Mouse (Mus musculus) erythroblast, embryonic 14.5 days (primary cell): ENCODE results near the gene Rbm44. TPM values are rescaled to one million over a fixed set of nuclear protein-coding genes. Genes with fewer than 3 reads are reported as not detected.
A peak's percentile ranks its signal among the peaks of the same experiment; 100 is the strongest.

Experiments
- H3K27me3 ChIP-seq: 2 replicates; pipeline ENCODE4 v1.6.1; 2012; ENCODE audit warnings: inconsistent platforms; ENCODE audit not compliant: control insufficient read depth
- H3K36me3 ChIP-seq: 2 replicates; pipeline ENCODE4 v1.6.1; 2012; ENCODE audit warnings: mild to moderate bottlenecking, inconsistent platforms; ENCODE audit not compliant: control insufficient read depth
- H3K4me1 ChIP-seq: 2 replicates; pipeline ENCODE4 v1.6.1; 2012; ENCODE audit warnings: inconsistent platforms; ENCODE audit not compliant: control insufficient read depth
- H3K4me3 ChIP-seq: replicated peaks from 2 replicates; pipeline ENCODE3; 2012; ENCODE audit warnings: moderate library complexity, mild to moderate bottlenecking, inconsistent platforms
- H3K9me3 ChIP-seq: 2 replicates; pipeline ENCODE4 v1.6.1; 2012; ENCODE audit warnings: low read length, inconsistent platforms, mixed read lengths; ENCODE audit not compliant: control insufficient read depth
- GATA1 ChIP-seq: IDR thresholded peaks from 2 replicates; pipeline ENCODE4 v1.6.1; 2012; ENCODE audit warnings: low read length, inconsistent platforms, mixed read lengths
- TAL1 ChIP-seq: IDR thresholded peaks from 3 replicates; pipeline ENCODE4 v1.6.1; 2012; ENCODE audit warnings: low read length, inconsistent platforms, mixed read lengths
- polyA plus RNA-seq: library from polyadenylated mRNA; stranded (reverse); fragments of >175 nt; gene quantifications from 2 replicates; pipeline ENCODE4 v1.2.3, GENCODE M21; 2012

Gene Rbm44
- polyA plus RNA-seq, 1 experiment: not detected

GRCm38 (mm10) chr1:91183305-91183704 lies 38.4 kb downstream of the Rbm44 start:
- Histone ChIP-seq H3K27me3 (peaks cover 34% of the 10 kb centered on the region), H3K4me3 (no peak overlapping the region), H3K36me3 (no peaks in the 10 kb centered on the region), H3K9me3 (no peaks in the 10 kb centered on the region), H3K4me1 (peaks cover 21% of the 10 kb centered on the region)
- TF ChIP-seq TAL1: no peak
- TF ChIP-seq GATA1: no peak

GRCm38 (mm10) chr1:91186677-91187076 lies 41.8 kb downstream of the Rbm44 start:
- no peaks in the 10 kb centered on the region for H3K9me3 ChIP-seq
- no peaks in the 10 kb centered on the region for H3K36me3 ChIP-seq
- H3K4me1 ChIP-seq: peaks cover 11% of the 10 kb centered on the region
- TF ChIP-seq TAL1: no peak
- TF ChIP-seq GATA1: no peak
- H3K4me3 ChIP-seq: no peak overlapping the region
- H3K27me3 ChIP-seq: peaks cover 4% of the 10 kb centered on the region

GRCm38 (mm10) chr1:91187315-91187714 lies 42.4 kb downstream of the Rbm44 start:
- TF ChIP-seq GATA1 (no peak), TAL1 (no peak)
- peaks cover 11% of the 10 kb centered on the region for H3K4me1 ChIP-seq
- H3K36me3 ChIP-seq: no peaks in the 10 kb centered on the region
- H3K27me3 ChIP-seq: no peaks in the 10 kb centered on the region
- H3K4me3 ChIP-seq: no peak overlapping the region
- no peaks in the 10 kb centered on the region for H3K9me3 ChIP-seq

- no peaks in the 10 kb centered on the region for H3K9me3 ChIP-seq
- no peak overlapping the region for H3K4me3 ChIP-seq
- peaks cover 11% of the 10 kb centered on the region for H3K4me1 ChIP-seq
- no peaks in the 10 kb centered on the region for H3K36me3 ChIP-seq
- H3K27me3 ChIP-seq: no peaks in the 10 kb centered on the region
- TF ChIP-seq GATA1 (no peak), TAL1 (0 out of 3 replicates have a peak, but pooled peaks have one; percentile 9)
Observed at GRCm38 (mm10) chr1:91187786-91188640, 43.1 kb downstream of the Rbm44 start.

GRCm38 (mm10) chr1:91188851-91189460 lies 44.1 kb downstream of the Rbm44 start:
- TF ChIP-seq GATA1 (no peak), TAL1 (no peak)
- Histone ChIP-seq H3K36me3 (no peaks in the 10 kb centered on the region), H3K4me3 (no peak overlapping the region), H3K9me3 (no peaks in the 10 kb centered on the region), H3K27me3 (no peaks in the 10 kb centered on the region), H3K4me1 (peaks cover 11% of the 10 kb centered on the region)

- TF ChIP-seq GATA1 (no peak), TAL1 (no peak)
- Histone ChIP-seq H3K4me1 (peaks cover 11% of the 10 kb centered on the region), H3K4me3 (no peak overlapping the region)
Observed at GRCm38 (mm10) chr1:91192184-91192583, 47.3 kb downstream of the Rbm44 start.

GRCm38 (mm10) chr1:91193242-91193641 lies 48.4 kb downstream of the Rbm44 start:
- no peaks in the 10 kb centered on the region for H3K36me3 ChIP-seq
- no peak overlapping the region for H3K4me3 ChIP-seq
- no peaks in the 10 kb centered on the region for H3K27me3 ChIP-seq
- H3K4me1 ChIP-seq: peaks cover 1% of the 10 kb centered on the region
- H3K9me3 ChIP-seq: no peaks in the 10 kb centered on the region
- no peak for TF ChIP-seq TAL1
- TF ChIP-seq GATA1: no peak

More at GRCm38 (mm10) chr1:91192184-91192583, 47.3 kb downstream of the Rbm44 start:
- no peaks in the 10 kb centered on the region for H3K36me3 ChIP-seq
- no peaks in the 10 kb centered on the region for H3K27me3 ChIP-seq
- no peaks in the 10 kb centered on the region for H3K9me3 ChIP-seq

- H3K4me3 ChIP-seq: no peak overlapping the region
- H3K27me3 ChIP-seq: no peaks in the 10 kb centered on the region
- H3K9me3 ChIP-seq: no peaks in the 10 kb centered on the region
- TF ChIP-seq TAL1: no peak
- no peak for TF ChIP-seq GATA1
- H3K36me3 ChIP-seq: no peaks in the 10 kb centered on the region
- H3K4me1 ChIP-seq: no peaks in the 10 kb centered on the region; the same call in 1 of the 2 replicates
Observed at GRCm38 (mm10) chr1:91193680-91194079, 48.8 kb downstream of the Rbm44 start.

- TF ChIP-seq TAL1 (no peak), GATA1 (no peak)
- H3K36me3 ChIP-seq: no peaks in the 10 kb centered on the region
- H3K9me3 ChIP-seq: no peaks in the 10 kb centered on the region
- no peak overlapping the region for H3K4me3 ChIP-seq
- H3K4me1 ChIP-seq: no peaks in the 10 kb centered on the region
- no peaks in the 10 kb centered on the region for H3K27me3 ChIP-seq
Observed at GRCm38 (mm10) chr1:91199793-91200192, 54.9 kb downstream of the Rbm44 start.
